Mouse (Mus musculus) right cerebral cortex, postnatal 10 days (tissue): ENCODE data around the gene B3glct.

Experiments used
- DNase-seq, 2 experiments: peaks; one replicate each; pipeline ENCODE4 v3.0.0; 2021; ENCODE audit warnings: low spot score in 2 of 2

Gene B3glct

DNA sequence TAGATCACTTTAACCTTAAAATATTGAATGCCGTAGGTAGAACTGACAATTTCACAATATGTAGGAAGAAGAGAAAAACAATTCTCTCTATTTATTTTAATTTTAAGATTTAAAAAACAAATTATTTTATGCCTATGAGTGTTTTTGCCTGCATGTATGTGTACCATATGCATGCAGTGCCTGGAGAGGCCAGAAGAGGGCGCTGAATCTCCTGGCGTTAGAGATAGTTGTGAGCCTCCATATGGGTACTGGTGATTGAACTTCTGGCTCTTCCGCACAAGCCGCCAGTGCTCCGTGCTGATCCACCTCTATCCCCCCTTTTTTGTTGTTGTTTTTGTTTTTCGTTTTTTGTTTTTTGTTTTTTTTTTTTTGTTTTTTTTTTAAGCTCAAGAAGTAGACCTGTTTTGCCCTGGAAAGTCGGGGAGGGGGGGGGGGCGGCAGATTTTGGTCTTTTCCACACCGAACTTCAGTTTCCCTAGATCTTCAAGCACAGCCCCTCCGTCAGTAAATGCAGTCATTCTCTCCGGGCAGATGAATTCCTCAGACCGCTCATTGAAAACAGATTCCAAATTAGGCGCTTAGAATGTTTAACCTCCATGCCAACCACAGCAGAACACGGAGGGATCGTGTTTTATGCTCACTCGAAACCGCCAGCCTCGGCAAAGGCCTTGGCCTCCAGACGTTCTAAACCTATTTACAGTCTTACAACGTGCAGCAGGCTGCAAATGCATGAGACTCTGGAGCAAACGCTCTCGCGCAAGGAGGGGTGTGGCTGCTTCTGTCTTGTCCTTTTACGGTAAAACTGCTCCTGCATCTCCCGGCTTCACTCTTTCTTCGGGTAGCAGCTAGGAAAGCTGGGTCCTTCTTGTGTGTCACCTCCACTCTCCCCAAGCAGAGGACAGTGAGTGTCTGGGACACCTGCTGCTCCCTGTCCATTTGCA is 70.9 kb downstream of the B3glct start:
- no peak for DNase-seq

DNA sequence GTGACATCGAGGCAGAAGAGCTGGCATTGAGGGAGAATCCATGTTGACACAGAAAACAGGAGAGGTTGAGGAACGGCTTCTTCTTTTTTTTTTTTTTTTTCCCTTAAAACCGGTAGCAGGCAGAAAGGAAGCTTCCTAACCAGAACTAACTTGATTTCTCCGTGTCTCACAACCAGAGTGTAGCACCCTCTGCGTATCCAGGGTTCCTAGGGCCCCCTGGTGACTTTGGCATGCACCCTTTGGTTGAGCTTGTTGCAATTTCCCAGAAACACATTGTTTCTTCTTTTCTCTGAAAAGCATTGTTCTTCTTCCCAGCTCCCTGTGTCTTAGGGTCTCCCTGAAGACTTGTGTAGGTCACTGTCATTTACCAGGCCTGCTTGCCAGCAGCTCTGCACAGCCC is 73.8 kb downstream of the B3glct start:
- DNase-seq, result no peak

DNA sequence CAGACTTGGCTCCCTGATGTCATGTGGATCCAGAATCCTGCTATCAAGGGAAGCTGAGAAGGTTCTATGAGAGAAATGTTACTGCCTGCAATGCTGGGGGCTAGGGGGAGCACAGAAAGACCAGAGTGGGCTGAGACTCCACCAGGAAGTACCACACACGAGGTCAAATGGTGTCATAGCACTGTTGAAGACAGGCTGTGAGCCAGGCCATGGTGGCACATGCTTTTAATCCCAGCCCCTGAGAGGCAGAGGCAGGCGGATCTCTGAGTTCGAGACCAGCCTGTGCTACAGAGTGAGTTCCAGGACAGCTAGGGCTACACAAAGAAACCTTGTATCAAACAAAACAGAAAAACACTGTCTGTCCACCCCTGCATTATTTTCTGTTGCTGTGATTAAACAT is 75.0 kb downstream of the B3glct start:
- no peak for DNase-seq

DNA sequence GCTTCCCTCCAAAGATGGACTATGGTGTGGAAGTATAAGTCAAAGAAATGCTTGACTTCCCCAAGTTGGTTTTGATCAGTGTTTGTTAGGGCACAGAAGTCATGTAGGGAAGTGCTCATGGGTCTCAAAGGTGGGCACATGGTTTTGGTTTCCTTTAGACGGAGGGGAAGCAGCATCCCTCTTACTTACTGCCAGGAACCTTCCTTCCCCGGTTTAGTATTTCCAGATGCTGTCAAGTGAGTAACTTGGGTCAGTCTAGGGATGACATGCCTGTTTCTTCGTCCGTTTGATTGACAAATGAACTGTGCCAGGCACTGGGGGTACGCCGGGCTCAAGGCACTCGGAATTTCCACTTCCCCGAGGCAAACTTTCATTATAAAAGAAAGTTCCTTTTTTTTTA is 89.1 kb downstream of the B3glct start:
- no peak for DNase-seq

DNA sequence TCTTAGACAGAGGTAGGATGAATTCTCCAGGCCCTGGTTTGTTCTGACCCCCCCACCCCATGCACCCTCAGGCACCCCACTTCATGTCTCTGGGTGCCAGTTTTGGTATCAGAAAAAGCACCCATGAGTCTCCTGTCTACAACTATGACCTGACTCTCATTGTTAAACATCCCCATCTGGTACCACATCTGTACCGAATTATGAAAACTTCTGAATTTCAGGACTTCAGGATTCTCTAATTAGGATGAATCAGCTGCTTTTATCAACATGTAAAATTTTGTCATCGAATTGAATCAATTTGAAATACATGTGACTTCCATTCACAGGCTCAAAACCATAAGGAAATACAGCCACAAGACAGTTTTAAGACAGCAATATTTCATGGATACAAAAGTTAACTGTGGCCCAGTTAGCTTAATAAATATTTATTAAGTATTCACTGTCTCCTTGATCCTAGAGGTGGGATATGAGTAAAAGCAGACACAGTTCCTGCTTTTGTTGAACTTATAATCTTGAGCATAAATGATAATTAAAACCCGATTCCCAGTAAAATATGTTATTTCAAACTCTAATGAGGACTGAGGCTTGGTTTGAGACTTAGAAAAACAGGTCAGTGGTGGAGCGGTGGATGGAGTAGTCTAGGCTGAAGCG is 89.7 kb downstream of the B3glct start:
- no peak for DNase-seq

DNA sequence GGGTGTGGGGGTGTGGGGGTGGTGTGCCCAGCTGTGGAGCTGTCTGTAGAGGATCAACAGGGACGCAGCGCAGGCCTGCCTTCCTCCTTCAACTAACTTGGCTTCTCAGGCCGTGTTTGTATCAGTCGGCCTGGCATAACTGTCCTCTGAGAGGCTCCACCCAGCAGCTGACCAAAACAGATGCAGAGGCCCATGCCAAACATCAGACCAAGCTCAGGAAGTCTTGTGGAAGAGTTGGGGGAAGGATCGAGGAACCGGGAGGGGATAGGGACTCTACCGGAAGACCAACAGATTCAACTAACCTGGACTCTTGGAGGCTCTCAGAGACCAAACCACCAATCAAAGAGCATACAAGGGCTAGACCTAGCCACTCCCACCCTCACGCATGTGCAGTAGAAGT is 91.6 kb downstream of the B3glct start:
- no peak for DNase-seq

DNA sequence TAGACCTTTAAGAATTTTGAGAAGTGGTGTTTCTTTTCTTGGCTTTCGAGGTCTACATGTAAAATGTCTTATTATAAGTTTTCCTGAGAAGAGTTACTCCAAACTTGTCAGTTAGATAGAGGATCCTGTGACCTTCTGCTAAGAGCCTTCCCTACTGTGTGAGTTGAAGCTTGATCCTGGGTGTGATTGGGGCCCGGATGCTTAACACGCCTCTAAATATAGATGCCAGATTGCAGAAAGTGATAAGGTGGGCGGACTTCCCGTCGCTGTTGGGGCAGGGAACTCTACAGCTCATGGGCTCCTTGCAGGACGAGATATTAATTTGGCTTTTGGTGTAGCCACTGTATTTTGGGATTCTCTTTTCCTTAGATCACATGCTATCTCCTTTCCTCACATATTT is 98.0 kb downstream of the B3glct start:
- DNase-seq, result no peak

DNA sequence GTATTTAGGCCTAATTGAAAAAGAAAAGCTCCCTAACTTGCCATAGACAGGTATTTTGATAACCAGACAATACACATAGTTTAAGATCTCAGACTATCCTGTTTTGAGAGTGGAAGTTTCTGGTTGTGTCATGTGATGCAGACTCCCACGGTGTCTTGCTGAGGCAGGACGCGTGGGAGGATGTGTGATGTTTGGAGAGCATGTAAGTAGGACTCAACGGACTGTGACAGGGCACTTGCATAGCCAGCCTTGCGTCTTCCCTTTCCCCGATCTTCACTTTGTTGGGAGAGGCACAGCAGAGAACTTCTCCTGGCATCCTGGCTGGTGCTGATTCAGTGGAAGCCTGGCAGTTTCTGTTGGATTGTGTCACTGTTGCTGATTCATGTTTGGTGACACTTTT is 101.7 kb downstream of the B3glct start:
- no peak for DNase-seq

DNA sequence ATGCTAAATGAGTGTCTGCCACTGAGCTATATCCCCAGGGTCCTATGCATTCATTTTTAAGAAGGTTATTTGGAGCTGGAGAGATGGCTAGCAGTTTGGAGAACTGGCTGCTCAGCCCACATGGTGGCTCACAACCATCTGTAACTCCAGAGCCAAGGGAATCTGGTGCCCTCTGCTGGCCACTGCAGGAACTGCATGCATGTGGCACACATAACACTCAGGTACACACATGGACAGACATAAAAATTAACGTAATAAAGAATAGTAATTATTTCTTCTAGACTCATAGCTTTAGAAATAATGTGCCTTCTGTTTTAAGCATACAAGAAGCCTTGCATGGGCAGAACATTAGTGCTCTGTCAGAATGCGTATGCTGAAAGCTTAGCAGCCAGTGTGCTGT is 102.4 kb downstream of the B3glct start:
- no peak for DNase-seq

DNA sequence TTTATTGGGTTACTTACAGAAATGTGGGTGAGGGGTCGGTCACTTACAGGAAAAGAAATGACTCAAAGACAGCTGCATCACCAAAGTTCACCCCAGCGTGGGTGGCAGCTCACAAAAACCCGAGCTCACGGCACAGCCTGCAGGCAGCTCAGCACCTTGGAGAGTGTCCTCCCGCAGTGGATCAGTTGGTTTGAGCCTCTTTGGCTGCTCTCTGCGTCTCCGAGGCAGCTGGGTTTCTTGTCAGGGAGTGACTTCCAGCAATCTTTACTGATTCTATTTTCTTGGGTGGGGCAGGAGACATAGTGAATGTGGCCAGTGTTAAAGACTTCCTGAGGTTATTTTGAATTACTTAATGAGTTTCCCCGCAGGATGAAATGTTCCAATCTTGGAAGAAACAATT is 112.1 kb downstream of the B3glct start:
- no peak for DNase-seq

DNA sequence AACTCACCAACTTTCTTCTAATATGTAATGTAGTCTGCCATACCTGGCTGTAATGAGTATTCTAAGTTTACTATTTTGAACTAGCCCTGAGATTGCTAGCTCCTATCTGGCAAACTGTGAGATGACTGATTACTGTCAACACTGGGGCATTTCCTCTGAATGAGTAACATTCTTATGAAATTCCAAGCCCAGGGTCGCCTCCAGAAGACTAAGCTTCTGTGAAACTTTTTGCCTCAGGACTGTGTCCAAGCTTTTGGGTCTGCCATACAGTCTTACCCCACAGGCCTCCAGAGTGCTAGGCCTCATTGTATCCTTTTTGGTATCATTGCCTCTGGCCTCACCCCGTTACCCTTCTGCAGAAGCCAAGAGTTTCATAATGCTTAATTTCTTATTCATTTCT is 132.0 kb downstream of the B3glct start:
- DNase-seq, result no peak

DNA sequence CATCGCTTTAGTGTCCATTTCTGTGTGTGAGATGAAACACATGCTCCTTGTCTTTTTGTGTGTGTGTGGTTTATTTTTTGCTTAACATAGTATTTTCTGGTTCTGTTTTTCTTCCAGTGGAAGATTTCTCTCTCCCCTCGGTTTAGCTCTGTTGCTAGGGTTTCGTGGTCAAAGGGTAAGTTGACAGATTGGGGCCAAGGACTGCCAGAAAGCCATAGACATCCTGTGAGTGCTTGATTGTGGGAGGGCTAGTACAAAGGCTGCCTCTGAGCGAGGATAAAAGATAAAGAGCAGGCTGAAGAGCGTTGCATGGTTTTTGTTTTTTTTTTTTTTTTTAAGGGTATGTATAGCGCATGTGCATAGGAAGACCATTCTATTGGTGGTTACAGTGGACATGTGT is 133.8 kb downstream of the B3glct start:
- DNase-seq, result no peak
